Mouse (Mus musculus) left cerebral cortex, adult 18-20 months (tissue): ENCODE measurements at regions not wholly inside any gene's neighbourhood (a gene's known extent, or its start where the extent isn't known, plus 50 kb on each side); places are given as distances from the start of the nearest gene placed in this dataset.

ENCODE experiments used
- DNase-seq, 2 experiments: peaks; one replicate each; pipeline ENCODE4 v3.0.0; 2021 to 2022; ENCODE audit warnings: low spot score in 2 of 2, mixed read lengths in 1 of 2

DNA sequence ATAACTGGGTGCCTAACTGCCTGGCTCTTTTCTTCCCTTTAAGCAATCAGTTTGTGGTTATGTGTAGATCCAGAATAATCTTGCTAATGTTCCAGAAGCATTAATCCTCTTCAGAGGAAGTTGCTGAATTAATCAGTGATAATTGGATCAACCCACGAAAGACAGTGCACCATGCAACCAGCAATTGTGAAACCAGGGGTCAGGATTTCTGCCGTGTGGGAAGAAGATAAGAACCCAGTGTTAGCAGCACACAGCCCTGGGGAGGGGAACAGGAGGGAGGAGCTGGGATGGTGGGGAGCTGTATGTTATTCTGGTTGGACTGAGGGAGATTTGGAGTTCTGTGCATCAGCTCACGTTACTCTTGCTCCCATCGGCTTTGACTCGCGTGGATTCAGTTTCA, 75.5 kb upstream of the Gm5148 start:
- no peak for DNase-seq

DNA sequence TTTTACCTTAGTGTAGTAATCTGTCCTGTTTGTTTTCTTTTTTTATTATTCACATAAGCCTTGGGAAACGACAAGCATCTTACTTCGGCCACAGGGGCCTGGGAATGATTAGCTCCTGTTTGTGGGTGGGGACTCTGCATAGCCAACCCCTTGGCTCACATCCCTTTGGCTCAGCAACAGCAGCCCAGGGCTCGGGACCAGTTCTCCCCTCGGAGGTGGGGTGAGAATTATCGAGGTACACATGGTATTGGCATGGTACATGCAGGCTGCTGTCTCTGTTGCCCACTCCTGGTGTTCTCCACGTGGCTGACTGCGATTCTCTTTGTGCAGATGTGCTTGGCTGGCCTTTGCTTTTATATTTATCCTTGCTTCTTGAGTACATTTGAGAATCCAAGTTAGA, 65.4 kb upstream of the Gm5148 start:
- DNase-seq = no peak

DNA sequence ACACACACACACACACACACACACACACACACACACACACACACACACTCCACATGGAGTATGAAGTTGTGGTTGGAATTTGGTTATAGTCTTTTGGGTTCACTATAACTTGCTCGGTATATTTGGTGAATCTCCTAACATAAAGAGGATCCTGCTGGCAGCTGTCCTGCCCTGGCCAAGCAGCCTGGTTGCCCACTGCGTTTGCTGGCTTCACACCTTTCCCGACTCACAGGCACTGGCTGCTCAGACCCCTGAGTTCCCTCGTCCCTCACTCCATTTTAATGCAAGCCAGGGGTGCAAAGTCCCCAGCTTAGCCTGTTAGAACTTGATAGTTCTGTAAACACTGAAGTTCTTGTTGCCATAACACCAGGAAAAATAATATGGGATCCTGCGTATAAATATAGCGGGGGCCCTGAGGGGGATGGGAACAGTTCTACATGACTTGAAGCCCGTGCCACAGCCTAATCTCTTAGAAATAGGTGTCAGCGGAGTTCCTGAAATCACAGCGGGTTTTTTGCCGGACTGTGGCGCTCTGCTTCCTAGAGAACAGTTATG, 64.9 kb upstream of the Gm5148 start:
- no peak for DNase-seq

DNA sequence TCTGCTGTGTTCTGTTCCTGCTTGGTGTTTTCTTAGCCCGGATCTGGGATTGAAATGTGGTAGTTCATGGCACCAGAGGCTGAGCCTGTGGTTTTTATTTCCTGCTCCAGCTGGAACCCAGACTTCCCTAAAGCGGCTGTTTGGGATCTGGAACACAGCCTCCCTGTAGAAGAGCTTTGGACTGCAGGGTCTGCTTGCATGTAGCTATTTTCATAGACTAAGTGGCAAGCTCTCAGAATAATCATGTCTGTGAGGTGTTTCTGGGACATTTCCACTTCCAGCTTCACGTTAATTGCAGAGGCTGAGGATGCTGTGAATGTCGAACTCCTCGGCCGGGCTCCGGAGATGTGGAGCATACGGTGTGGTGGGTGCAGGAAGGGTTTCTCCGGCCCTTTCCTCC, 64.1 kb upstream of the Gm5148 start:
- peak in 1 of 2 experiments; percentile 12 for DNase-seq

DNA sequence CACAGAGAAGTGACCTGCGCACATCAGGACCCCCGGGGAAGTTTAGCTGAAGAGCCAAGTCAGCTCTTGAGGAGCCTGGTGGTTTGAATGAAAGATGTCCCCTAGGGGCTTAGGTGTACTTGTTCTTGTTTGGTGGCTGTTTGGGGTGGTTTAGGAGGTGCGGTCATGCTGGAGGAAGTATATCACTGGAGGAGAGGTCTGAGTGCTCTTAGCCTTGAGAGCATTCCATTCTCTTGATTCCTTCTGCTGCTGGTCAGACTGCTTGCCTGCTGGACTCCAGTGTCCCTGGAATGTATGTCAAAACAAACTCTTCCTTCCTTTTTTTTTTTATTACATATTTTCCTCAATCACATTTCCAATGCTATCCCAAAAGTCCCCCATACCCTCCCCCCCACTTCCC, 62.5 kb upstream of the Gm5148 start:
- no peak for DNase-seq

DNA sequence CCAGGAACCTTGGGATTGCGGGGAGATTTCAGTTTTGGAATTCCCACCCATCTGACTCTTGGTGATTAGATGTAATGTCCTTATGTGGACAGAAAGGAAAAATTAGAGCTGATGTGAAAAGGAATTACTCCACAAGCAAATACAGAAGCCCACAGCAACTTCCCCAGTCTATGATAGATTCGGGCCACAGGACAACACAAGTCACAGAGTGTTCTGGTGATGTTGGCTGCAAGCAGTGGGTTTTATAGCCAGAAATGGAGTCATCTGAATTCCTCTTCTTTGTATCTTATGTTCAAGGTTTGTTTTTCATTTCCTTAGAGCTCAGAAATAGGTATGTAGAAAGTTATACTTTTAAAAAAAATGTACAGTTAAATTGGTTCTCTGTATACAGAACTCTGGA, 56.8 kb upstream of the Gm5148 start:
- DNase-seq = no peak

DNA sequence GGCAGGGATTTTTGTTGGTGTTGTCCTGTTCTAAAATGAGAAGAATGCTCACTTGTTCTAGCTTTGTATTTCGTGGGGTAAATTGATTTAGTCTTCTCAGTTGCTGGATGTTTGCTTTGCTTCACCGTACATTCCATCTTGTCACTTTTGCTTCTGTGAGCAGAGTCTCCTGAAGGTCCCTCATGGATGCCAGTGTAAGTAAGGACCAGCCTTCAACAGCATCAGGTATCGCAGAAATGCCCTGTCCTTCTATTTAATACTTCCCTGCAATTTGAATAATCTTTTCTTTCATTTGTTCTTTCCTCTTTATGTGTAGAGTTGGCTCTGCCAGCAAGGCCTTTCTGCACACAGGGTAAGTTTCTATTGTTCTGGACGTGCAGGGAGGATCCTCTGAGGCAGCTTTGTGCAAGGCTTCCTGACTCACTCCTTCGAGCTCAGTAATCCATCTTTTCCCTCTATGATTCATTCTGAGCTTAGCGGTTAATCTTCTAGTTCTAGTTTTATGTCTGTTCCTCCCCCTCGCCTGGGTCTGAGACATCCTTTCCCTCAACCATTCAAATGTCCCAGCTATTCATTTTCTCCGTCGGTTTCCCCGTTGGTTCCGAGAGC, 55.7 kb upstream of the Gm5148 start:
- DNase-seq = no peak

DNA sequence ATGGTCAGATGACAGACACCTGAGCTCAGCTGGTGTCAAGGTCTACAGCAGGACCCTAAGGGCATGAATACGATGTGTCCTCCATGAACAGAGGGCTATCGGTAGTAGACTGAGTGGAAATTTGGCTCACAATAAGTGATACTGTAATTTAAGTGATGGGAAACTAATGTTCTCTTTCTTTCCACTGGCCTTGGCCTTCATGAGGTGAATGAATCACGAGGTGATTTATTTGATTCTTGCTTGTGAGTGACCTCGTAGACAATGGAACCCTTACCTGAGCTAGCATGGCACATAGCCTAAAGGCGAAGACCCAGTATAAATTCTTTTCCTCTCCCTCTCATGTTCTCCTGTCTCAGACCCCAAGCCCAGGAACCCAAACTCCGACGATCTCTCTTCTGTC, 54.1 kb upstream of the Gm5148 start:
- no peak for DNase-seq

DNA sequence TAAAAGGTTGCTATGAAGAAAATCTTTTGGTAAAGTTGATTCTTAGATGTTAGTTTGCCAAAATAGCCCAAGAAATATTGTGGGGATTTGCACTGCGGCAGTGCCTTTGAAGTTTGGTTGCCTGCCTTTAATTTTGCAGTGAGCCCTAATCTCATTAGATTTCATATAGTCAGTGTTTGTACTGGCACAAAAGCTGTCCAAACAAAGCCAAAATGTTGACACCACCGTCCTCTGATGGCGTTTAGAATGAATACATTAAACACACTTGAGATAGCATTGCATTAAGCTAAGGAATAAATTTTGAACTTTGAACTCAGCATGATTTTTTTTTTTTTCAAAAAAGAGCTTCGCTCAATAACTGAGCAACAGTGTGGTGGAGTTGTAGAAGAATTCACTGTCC, 51.9 kb upstream of the Gm5148 start:
- DNase-seq = no peak
